Mouse (Mus musculus) forebrain, embryonic 14.5 days (tissue): ENCODE data around the gene Mmp9. TPM values are rescaled to one million over a fixed set of nuclear protein-coding genes. Genes with fewer than 3 reads are reported as not detected.

ENCODE experiments used
- ATAC-seq: fragments of 200-750 bp; cut with Nextera tagmentation; 2 replicates; pipeline ENCODE4 v1.8.0; 2017; ENCODE audit warnings: mild to moderate bottlenecking, moderate library complexity
- DNase-seq: peaks from one replicate; pipeline ENCODE4 v3.0.0-alpha.2; 2015; ENCODE audit warnings: low spot score
- H3K27ac ChIP-seq: fragments of 300-500 bp; sonication (generic); 2 replicates; pipeline ENCODE4 v1.5.1; 2014; ENCODE audit warnings: low read depth, mild to moderate bottlenecking, control low read depth, low read length, moderate library complexity
- H3K27me3 ChIP-seq: fragments of 300-500 bp; sonication (generic); replicated peaks from 2 replicates; pipeline ENCODE4 v1.6.1; 2014; ENCODE audit warnings: low read length, control low read depth, mixed read lengths; ENCODE audit not compliant: control insufficient read depth, insufficient read depth
- H3K36me3 ChIP-seq: fragments of 300-500 bp; sonication (generic); 2 replicates; pipeline ENCODE4 v1.6.1; 2014; ENCODE audit warnings: low read length, control low read depth; ENCODE audit not compliant: control insufficient read depth, insufficient read depth
- H3K4me1 ChIP-seq: fragments of 300-500 bp; sonication (generic); 2 replicates; pipeline ENCODE4 v1.6.1; 2014; ENCODE audit warnings: antibody characterized with exemption, low read length, control low read depth; ENCODE audit not compliant: control insufficient read depth, insufficient read depth
- H3K4me2 ChIP-seq: fragments of 300-500 bp; sonication (generic); 2 replicates; pipeline ENCODE4 v1.6.1; 2014; ENCODE audit warnings: mild to moderate bottlenecking, control low read depth, low read length
- H3K4me3 ChIP-seq: fragments of 300-500 bp; sonication (generic); 2 replicates; pipeline ENCODE4 v1.5.1; 2014; ENCODE audit warnings: low read depth, low read length, control low read depth
- H3K9ac ChIP-seq: fragments of 300-500 bp; sonication (generic); 2 replicates; pipeline ENCODE4 v1.6.1; 2014; ENCODE audit warnings: mild to moderate bottlenecking, low read length, control low read depth, moderate library complexity
- H3K9me3 ChIP-seq: fragments of 300-500 bp; sonication (generic); replicated peaks from 2 replicates; pipeline ENCODE4 v1.6.1; 2016; ENCODE audit warnings: low read length, control low read depth, mixed read lengths; ENCODE audit not compliant: control insufficient read depth
- WGBS: fragments of 180-500 bp; shearing (Covaris S2); extraction: QIAGEN DNeasy Blood & Tissue Kit; methylation state at CpG from one replicate; pipeline ENCODE4 v1.1.7; 2014; 5-methylcytosine and 5-hydroxymethylcytosine counted together
- polyA plus RNA-seq: library from polyadenylated mRNA; unstranded; fragments of >200 nt; fragmentation: Nextera tagmentation; extraction: Ambion mirVana; gene quantifications from 2 replicates; pipeline ENCODE4 v1.2.1, GENCODE M21; 2014

The Mmp9 gene
- polyA plus RNA-seq, 1 experiment from 2014 or later: 12.8 TPM

- ATAC-seq: no peak
- no peak overlapping the region for H3K9ac ChIP-seq
- WGBS: 78% methylated on average over 14 of the region's 14 CpGs
These were observed 45.9 kb downstream of the Mmp9 start for GRCm38 (mm10) chr2:164986371-164987027.

GRCm38 (mm10) chr2:164988777-164989176 lies 48.2 kb downstream of the Mmp9 start:
- Histone ChIP-seq H3K9ac (no peak overlapping the region), H3K4me2 (no peak overlapping the region), H3K27ac (no peak overlapping the region), H3K27me3 (no peaks in the 10 kb centered on the region), H3K9me3 (no peaks in the 10 kb centered on the region), H3K4me3 (no peak overlapping the region), H3K36me3 (no peaks in the 10 kb centered on the region), H3K4me1 (no peaks in the 10 kb centered on the region)
- ATAC-seq (no peak), DNase-seq (no peak)
- 71% methylated on average over 13 of the region's 13 CpGs for WGBS

More at GRCm38 (mm10) chr2:164986371-164987027, 45.9 kb downstream of the Mmp9 start:
- H3K4me3 ChIP-seq: no peak overlapping the region
- no peak for DNase-seq
- H3K27ac ChIP-seq: no peak overlapping the region
- H3K4me1 ChIP-seq: no peaks in the 10 kb centered on the region
- H3K4me2 ChIP-seq: no peak overlapping the region
- H3K36me3 ChIP-seq: no peaks in the 10 kb centered on the region
- no peaks in the 10 kb centered on the region for H3K9me3 ChIP-seq
- H3K27me3 ChIP-seq: no peaks in the 10 kb centered on the region

- no peak overlapping the region for H3K4me3 ChIP-seq
- no peak overlapping the region for H3K9ac ChIP-seq
- ATAC-seq (no peak), DNase-seq (no peak)
- H3K4me2 ChIP-seq: no peak overlapping the region
- no peaks in the 10 kb centered on the region for H3K9me3 ChIP-seq
- WGBS: 75% methylated on average over 3 of the region's 3 CpGs
- no peaks in the 10 kb centered on the region for H3K4me1 ChIP-seq
- peaks cover 3% of the 10 kb centered on the region; the same call in 1 of the 2 replicates for H3K36me3 ChIP-seq
- no peaks in the 10 kb centered on the region; the same call in 1 of the 2 replicates for H3K27me3 ChIP-seq
- H3K27ac ChIP-seq: no peak overlapping the region
These were observed 50.5 kb downstream of the Mmp9 start for GRCm38 (mm10) chr2:164991111-164991510.

GRCm38 (mm10) chr2:164991808-164992207 lies 51.2 kb downstream of the Mmp9 start:
- WGBS: 47% methylated on average over 10 of the region's 10 CpGs

GRCm38 (mm10) chr2:164994156-164994555 lies 53.6 kb downstream of the Mmp9 start:
- ATAC-seq: no peak

More at GRCm38 (mm10) chr2:164991808-164992207, 51.2 kb downstream of the Mmp9 start:
- Histone ChIP-seq H3K4me2 (no peak overlapping the region), H3K4me1 (no peaks in the 10 kb centered on the region), H3K9me3 (no peaks in the 10 kb centered on the region), H3K27ac (no peak overlapping the region), H3K36me3 (peaks cover 3% of the 10 kb centered on the region; the same call in 1 of the 2 replicates), H3K4me3 (no peak overlapping the region), H3K9ac (no peak overlapping the region), H3K27me3 (no peaks in the 10 kb centered on the region; the same call in 1 of the 2 replicates)
- ATAC-seq (no peak), DNase-seq (no peak)

GRCm38 (mm10) chr2:164994659-164995428 lies 54.3 kb downstream of the Mmp9 start:
- 58% methylated on average over 21 of the region's 21 CpGs for WGBS
- no peak overlapping the region for H3K4me3 ChIP-seq
- peaks cover 16% of the 10 kb centered on the region for H3K36me3 ChIP-seq
- H3K9ac ChIP-seq: no peak overlapping the region
- no peak overlapping the region for H3K27ac ChIP-seq
- ATAC-seq (no peak), DNase-seq (no peak)
- H3K4me2 ChIP-seq: no peak overlapping the region
- H3K27me3 ChIP-seq: peaks cover 15% of the 10 kb centered on the region
- no peaks in the 10 kb centered on the region for H3K4me1 ChIP-seq
- no peaks in the 10 kb centered on the region for H3K9me3 ChIP-seq

More at GRCm38 (mm10) chr2:164994156-164994555, 53.6 kb downstream of the Mmp9 start:
- no peak overlapping the region for H3K4me3 ChIP-seq
- H3K27me3 ChIP-seq: peaks cover 15% of the 10 kb centered on the region
- H3K9ac ChIP-seq: no peak overlapping the region
- H3K4me1 ChIP-seq: no peaks in the 10 kb centered on the region
- no peak for DNase-seq
- 87% methylated on average over 11 of the region's 11 CpGs for WGBS
- H3K4me2 ChIP-seq: no peak overlapping the region
- no peaks in the 10 kb centered on the region for H3K9me3 ChIP-seq
- no peak overlapping the region for H3K27ac ChIP-seq
- H3K36me3 ChIP-seq: peaks cover 10% of the 10 kb centered on the region

- 60% methylated on average over 11 of the region's 11 CpGs for WGBS
These were observed 55.4 kb downstream of the Mmp9 start for GRCm38 (mm10) chr2:164995976-164996375.

GRCm38 (mm10) chr2:164996848-164997720 lies 56.5 kb downstream of the Mmp9 start:
- peaks cover 15% of the 10 kb centered on the region for H3K27me3 ChIP-seq
- DNase-seq (no peak), ATAC-seq (no peak)
- peaks cover 39% of the 10 kb centered on the region for H3K36me3 ChIP-seq
- no peaks in the 10 kb centered on the region for H3K9me3 ChIP-seq
- no peak overlapping the region for H3K27ac ChIP-seq
- H3K9ac ChIP-seq: peak overlapping the region; percentile 50; the same call in 1 of the 2 replicates
- peak overlapping the region; percentile 15 for H3K4me3 ChIP-seq
- no peaks in the 10 kb centered on the region for H3K4me1 ChIP-seq
- peak overlapping the region; percentile 41 for H3K4me2 ChIP-seq
- 13% methylated on average over 41 of the region's 49 CpGs for WGBS

More at GRCm38 (mm10) chr2:164995976-164996375, 55.4 kb downstream of the Mmp9 start:
- no peaks in the 10 kb centered on the region for H3K9me3 ChIP-seq
- peaks cover 28% of the 10 kb centered on the region for H3K36me3 ChIP-seq
- H3K4me1 ChIP-seq: no peaks in the 10 kb centered on the region
- peaks cover 15% of the 10 kb centered on the region for H3K27me3 ChIP-seq
- ATAC-seq: no peak
- no peak for DNase-seq
- no peak overlapping the region for H3K27ac ChIP-seq
- no peak overlapping the region for H3K9ac ChIP-seq
- H3K4me2 ChIP-seq: no peak overlapping the region
- H3K4me3 ChIP-seq: no peak overlapping the region
